Mouse (Mus musculus) c-Kit-positive CD71-negative TER-119-negative erythroid progenitor cells, embryonic 14.5 days (primary cell): ENCODE results near the gene Hvcn1.
A peak's percentile ranks its signal among the peaks of the same experiment; 100 is the strongest.

Experiments
- DNase-seq: peaks from one replicate; pipeline ENCODE4 v3.0.0-alpha.2; 2013; ENCODE audit warnings: low read depth

The Hvcn1 gene

GRCm38 (mm10) chr5:122268858-122269604 lies 62.4 kb downstream of the Hvcn1 start:
- no peak for DNase-seq

- no peak for DNase-seq
Observed at GRCm38 (mm10) chr5:122272821-122273220, 66.2 kb downstream of the Hvcn1 start.

GRCm38 (mm10) chr5:122274785-122275184 lies 68.2 kb downstream of the Hvcn1 start:
- no peak for DNase-seq

- DNase-seq, result no peak
Observed at GRCm38 (mm10) chr5:122278946-122279345, 72.3 kb downstream of the Hvcn1 start.

- no peak for DNase-seq
Observed at GRCm38 (mm10) chr5:122279799-122280421, 73.3 kb downstream of the Hvcn1 start.

GRCm38 (mm10) chr5:122280422-122280826 lies 73.8 kb downstream of the Hvcn1 start:
- DNase-seq, result no peak

- DNase-seq, result no peak
Observed at GRCm38 (mm10) chr5:122280827-122281462, 74.3 kb downstream of the Hvcn1 start.

- DNase-seq, result no peak
Observed at GRCm38 (mm10) chr5:122283828-122284182, 77.2 kb downstream of the Hvcn1 start.

- DNase-seq, result peak; percentile 79
Observed at GRCm38 (mm10) chr5:122284183-122285028, 77.8 kb downstream of the Hvcn1 start, which contains the start of gene Pptc7. Pptc7 (plus strand) TSS chr5:122284365.

- no peak for DNase-seq
Observed at GRCm38 (mm10) chr5:122285029-122285766, 78.6 kb downstream of the Hvcn1 start.

- DNase-seq, result no peak
Observed at GRCm38 (mm10) chr5:122285767-122286150, 79.2 kb downstream of the Hvcn1 start.

GRCm38 (mm10) chr5:122286191-122286590 lies 79.6 kb downstream of the Hvcn1 start:
- DNase-seq, result no peak

- DNase-seq, result no peak
Observed at GRCm38 (mm10) chr5:122287026-122287425, 80.4 kb downstream of the Hvcn1 start.

GRCm38 (mm10) chr5:122288147-122288811 lies 81.7 kb downstream of the Hvcn1 start:
- DNase-seq, result no peak

- no peak for DNase-seq
Observed at GRCm38 (mm10) chr5:122291149-122291548, 84.5 kb downstream of the Hvcn1 start.
